Mouse (Mus musculus) midbrain, embryonic 12.5 days (tissue): ENCODE data around the gene Sik1. TPM values are rescaled to one million over a fixed set of nuclear protein-coding genes. Genes with fewer than 3 reads are reported as not detected.

Source experiments
- ATAC-seq: fragments of 200-750 bp; cut with Nextera tagmentation; 2 replicates; pipeline ENCODE4 v1.8.0; 2017; ENCODE audit warnings: low read depth, moderate TSS enrichment, moderate library complexity; ENCODE audit not compliant: low FRiP score
- H3K27ac ChIP-seq: fragments of 300-500 bp; sonication (generic); replicated peaks from 2 replicates; pipeline ENCODE4 v1.5.1; 2016; ENCODE audit warnings: mild to moderate bottlenecking
- H3K27me3 ChIP-seq: fragments of 300-500 bp; sonication (generic); 2 replicates; pipeline ENCODE4 v1.6.1; 2016; ENCODE audit warnings: mild to moderate bottlenecking
- H3K36me3 ChIP-seq: fragments of 300-500 bp; sonication (generic); 2 replicates; pipeline ENCODE4 v1.6.1; 2016
- H3K4me1 ChIP-seq: fragments of 300-500 bp; sonication (generic); 2 replicates; pipeline ENCODE4 v1.6.1; 2016
- H3K4me2 ChIP-seq: fragments of 300-500 bp; sonication (generic); replicated peaks from 2 replicates; pipeline ENCODE4 v1.6.1; 2016; ENCODE audit warnings: mild to moderate bottlenecking, moderate library complexity
- H3K4me3 ChIP-seq: fragments of 300-500 bp; sonication (generic); 2 replicates; pipeline ENCODE4 v1.5.1; 2016; ENCODE audit warnings: mild to moderate bottlenecking
- H3K9ac ChIP-seq: fragments of 300-500 bp; sonication (generic); replicated peaks from 2 replicates; pipeline ENCODE4 v1.6.1; 2016; ENCODE audit warnings: mild to moderate bottlenecking, moderate library complexity
- H3K9me3 ChIP-seq: fragments of 300-500 bp; sonication (generic); 2 replicates; pipeline ENCODE4 v1.6.1; 2016; ENCODE audit warnings: mild to moderate bottlenecking
- WGBS: fragments of 180-500 bp; shearing (Covaris S2); methylation state at CpG from one replicate; pipeline ENCODE4 v1.1.7; 2016; 5-methylcytosine and 5-hydroxymethylcytosine counted together
- polyA plus RNA-seq: library from polyadenylated mRNA; unstranded; fragments of >200 nt; fragmentation: Nextera tagmentation; extraction: Ambion mirVana; gene quantifications from 2 replicates; pipeline ENCODE4 v1.2.1, GENCODE M21; 2016

Sik1 gene
- polyA plus RNA-seq, 1 experiment from 2014 or later: 14.6 TPM

DNA sequence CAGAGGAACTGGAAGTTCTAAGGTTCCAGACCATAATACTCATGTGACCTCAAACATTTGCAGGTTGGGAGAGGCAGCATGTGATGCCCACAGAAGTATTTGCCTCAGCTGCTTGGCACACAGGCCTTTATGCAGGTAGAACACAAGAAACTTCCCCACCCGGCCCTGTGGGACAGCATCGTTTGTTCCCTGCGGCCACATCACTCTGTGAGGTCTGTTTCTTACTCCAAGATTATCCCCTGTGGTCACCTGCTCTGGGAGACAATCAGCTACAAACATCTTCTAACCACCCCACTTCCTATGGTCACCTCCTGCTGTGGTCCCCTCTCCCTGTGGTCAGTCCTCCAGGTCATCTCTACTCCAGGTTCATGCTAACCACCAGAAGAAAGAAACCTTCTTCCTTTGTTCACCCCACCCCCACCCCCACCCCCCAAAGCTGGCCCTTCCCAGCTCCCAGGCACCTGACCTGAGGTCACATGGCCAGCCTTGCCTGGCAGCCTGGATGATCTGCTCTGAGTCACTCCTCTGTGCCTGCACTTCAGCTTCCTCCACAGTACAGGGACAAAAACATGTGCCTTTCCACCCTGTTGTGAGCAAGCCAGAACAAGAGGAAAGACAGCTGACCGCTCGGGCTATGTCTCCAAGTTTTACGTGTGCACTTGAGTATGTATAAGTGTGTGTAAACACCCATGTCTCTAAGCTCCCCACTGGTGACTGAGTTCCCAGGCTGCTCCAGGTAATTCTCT, 21.1 kb downstream of the Sik1 start:
- Histone ChIP-seq H3K36me3 (no peaks in the 10 kb centered on the region), H3K4me3 (no peak overlapping the region), H3K9ac (no peak overlapping the region), H3K9me3 (no peaks in the 10 kb centered on the region), H3K27me3 (no peaks in the 10 kb centered on the region), H3K4me2 (no peak overlapping the region), H3K4me1 (peaks cover 6% of the 10 kb centered on the region), H3K27ac (no peak overlapping the region)
- no peak for ATAC-seq
- WGBS: 76% methylated on average over 6 of the region's 6 CpGs

DNA sequence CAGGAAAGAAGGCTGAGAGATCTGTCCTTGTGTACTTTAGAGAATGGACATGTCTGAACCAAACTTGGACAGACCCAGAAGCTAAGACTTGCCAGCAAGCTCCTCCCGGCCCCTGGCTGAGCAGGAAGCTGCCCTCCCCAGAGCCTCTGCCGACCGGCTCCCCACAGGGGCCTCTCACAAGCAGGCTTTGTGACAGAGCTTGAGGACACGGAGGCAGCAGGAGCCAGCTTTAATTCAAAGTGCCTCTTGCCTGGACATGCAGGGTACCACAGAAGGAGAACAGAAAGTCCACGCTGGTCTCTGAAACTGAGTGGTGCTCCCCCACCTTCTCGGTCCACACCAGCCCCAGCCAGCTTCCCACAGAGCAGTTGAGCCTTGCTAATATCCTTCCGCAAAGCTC, 21.9 kb downstream of the Sik1 start:
- peaks cover 6% of the 10 kb centered on the region for H3K4me1 ChIP-seq

DNA sequence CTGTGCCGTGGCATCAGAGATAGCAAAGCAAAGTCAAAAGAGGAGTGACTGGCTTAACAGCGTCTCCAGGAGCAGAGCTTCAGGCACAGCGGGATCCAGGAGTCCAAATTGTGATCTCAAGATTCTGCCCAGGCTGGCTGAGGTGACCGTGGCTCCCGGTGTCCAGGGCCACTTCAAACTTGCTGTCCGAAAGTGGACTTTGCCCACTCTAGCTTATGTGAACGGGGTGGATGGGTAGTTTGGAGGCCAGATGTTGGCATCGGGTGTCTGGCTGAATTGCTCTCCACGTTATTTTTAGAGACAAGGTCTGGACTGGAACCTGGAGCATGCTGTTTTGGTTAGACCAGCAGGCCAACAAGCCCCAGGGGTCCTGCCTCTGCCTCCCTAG, 23.0 kb downstream of the Sik1 start:
- 92% methylated on average over 9 of the region's 9 CpGs for WGBS
- no peak overlapping the region for H3K27ac ChIP-seq
- no peaks in the 10 kb centered on the region for H3K27me3 ChIP-seq
- peaks cover 6% of the 10 kb centered on the region for H3K4me1 ChIP-seq
- no peak overlapping the region for H3K4me2 ChIP-seq
- no peak overlapping the region for H3K4me3 ChIP-seq
- no peaks in the 10 kb centered on the region for H3K9me3 ChIP-seq
- H3K9ac ChIP-seq: no peak overlapping the region
- ATAC-seq: no peak
- no peaks in the 10 kb centered on the region for H3K36me3 ChIP-seq

More for the DNA sequence above, 21.9 kb downstream of the Sik1 start:
- no peak overlapping the region for H3K4me3 ChIP-seq
- no peaks in the 10 kb centered on the region for H3K27me3 ChIP-seq
- WGBS: 27% methylated on average over 7 of the region's 7 CpGs
- no peaks in the 10 kb centered on the region for H3K36me3 ChIP-seq
- H3K4me2 ChIP-seq: no peak overlapping the region
- H3K9ac ChIP-seq: no peak overlapping the region
- no peaks in the 10 kb centered on the region for H3K9me3 ChIP-seq
- no peak for ATAC-seq
- H3K27ac ChIP-seq: no peak overlapping the region

DNA sequence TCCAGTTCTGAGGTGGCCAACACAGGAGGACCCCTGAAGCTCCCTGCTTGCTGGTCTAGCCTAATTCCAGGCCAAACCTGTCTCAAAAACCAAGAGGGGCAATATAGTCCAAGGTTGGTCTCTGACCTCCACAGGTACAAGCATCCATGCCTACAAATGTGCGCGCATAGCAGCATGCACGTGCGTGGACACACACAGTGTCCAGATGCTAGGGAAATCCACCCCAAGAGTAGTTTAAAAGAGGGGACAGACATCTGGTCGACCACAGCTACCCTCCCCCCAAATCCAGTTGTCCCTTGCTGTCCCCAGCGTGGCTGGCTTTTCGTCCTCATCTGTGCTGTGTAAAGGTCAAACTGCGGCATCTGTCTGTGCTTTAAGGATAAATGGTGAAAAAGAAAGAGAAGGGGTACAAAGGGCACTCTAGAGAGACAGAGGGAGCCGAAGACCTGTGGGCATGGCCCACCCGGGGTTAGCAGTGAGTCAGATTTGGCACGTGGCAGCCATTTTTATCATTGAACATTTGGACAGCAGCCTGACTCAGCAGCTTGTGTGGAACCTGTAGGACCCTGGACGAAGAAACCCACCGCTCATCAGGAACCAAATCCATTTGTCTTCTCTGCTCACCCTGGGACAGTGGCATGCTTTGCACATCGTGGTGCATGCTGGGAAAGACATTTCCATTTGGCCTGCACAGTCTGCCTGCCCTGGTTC, 23.6 kb downstream of the Sik1 start:
- Histone ChIP-seq H3K27ac (no peak overlapping the region), H3K9me3 (no peaks in the 10 kb centered on the region), H3K4me2 (no peak overlapping the region), H3K4me3 (no peak overlapping the region), H3K27me3 (no peaks in the 10 kb centered on the region), H3K4me1 (peaks cover 6% of the 10 kb centered on the region), H3K9ac (no peak overlapping the region), H3K36me3 (no peaks in the 10 kb centered on the region)
- ATAC-seq: no peak
- WGBS: 88% methylated on average over 14 of the region's 14 CpGs

DNA sequence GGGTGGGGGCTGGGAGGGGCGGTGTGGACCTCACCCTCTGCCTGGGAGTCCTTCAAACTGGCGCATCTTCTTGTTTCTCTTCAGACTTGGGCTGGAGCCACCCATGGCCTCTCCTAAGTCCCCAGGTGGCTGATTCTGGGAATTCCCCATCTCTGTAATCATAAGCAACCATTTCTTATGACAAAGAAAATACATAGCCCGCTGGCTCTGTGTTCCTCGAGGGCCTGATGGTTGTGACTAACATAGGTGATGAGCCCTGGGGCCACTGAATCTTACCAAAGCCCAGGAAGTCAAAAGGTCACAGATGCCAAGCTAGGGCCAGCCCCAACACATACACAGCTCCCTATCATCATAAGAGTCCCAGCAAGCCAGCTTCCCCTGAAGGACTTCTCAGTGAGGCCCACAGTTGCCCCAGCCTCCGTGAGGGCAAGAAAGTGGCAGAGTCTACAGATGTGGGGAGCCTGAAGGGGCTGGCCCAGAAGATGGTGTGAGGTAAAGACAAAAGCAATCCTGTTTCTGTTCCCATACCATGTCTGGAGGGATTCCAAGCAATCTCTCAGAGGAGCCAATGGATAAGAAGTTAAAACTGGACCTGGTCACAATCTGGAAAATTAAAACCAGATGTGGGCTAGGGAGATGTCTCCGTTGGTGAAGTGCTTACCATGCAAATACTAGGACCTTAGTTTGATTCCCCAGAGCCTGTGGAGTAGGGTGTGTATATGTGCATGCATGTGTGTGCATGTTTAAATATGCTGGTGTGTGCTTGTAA, 24.3 kb downstream of the Sik1 start:
- ATAC-seq: no peak
- WGBS: 82% methylated on average over 6 of the region's 6 CpGs
- no peak overlapping the region for H3K9ac ChIP-seq
- no peak overlapping the region for H3K4me2 ChIP-seq
- no peak overlapping the region for H3K27ac ChIP-seq
- H3K27me3 ChIP-seq: no peaks in the 10 kb centered on the region
- no peak overlapping the region for H3K4me3 ChIP-seq
- H3K9me3 ChIP-seq: no peaks in the 10 kb centered on the region
- H3K4me1 ChIP-seq: peaks cover 8% of the 10 kb centered on the region
- H3K36me3 ChIP-seq: no peaks in the 10 kb centered on the region

DNA sequence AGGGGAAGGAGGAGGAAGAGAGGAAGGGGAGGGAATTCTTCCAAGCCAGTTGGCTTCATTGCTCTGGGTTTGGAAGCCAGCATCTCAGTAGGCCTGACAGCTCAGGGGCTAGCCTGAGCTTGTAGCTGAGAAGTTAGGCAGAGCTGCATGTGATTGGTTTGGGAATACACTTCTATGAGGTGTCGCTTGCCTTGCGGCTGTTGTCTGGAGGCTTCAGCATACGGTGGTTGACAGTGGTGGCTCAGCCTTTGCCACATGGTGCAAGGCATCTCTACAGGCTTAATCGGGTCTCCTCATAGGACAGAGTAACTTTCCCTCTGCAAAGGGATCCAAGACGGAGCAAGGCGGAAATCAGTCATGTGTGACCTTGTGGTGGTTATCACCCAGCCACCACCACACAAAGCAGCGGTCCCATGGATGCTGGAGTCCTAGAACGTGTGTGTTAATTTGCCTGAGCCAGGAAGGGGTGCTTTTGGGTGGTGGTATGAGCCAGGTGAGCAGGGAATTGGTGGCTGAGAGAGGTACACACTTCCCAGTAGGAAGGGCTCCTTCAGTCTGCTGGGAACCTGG, 25.0 kb downstream of the Sik1 start:
- H3K4me2 ChIP-seq: no peak overlapping the region
- H3K9ac ChIP-seq: no peak overlapping the region
- no peaks in the 10 kb centered on the region for H3K9me3 ChIP-seq
- 88% methylated on average over 8 of the region's 8 CpGs for WGBS
- H3K27ac ChIP-seq: no peak overlapping the region
- ATAC-seq: no peak
- peaks cover 8% of the 10 kb centered on the region for H3K4me1 ChIP-seq
- no peaks in the 10 kb centered on the region for H3K27me3 ChIP-seq
- H3K36me3 ChIP-seq: no peaks in the 10 kb centered on the region
- no peak overlapping the region for H3K4me3 ChIP-seq

DNA sequence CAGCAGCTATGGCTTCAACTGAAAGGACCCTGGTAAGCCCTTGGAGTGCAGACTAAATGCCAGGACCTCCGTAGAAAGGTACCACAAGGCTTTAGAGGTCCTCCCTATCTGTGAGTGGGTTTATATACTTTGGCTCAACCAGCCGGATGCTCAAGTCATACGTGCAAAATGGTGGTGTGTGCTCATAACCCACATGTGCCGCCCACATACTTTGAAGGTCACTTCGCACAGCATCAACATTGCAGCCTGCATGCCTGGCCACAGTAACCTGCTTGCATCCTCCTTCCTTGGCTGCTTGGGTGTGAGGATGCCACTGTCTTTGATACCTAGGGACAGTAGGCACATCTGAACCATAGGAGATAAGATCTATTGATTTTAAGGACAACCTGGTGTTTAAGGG, 26.7 kb downstream of the Sik1 start:
- Histone ChIP-seq H3K4me3 (no peak overlapping the region), H3K4me1 (peaks cover 6% of the 10 kb centered on the region), H3K27me3 (no peaks in the 10 kb centered on the region), H3K36me3 (no peaks in the 10 kb centered on the region), H3K9ac (no peak overlapping the region), H3K4me2 (no peak overlapping the region), H3K9me3 (no peaks in the 10 kb centered on the region), H3K27ac (no peak overlapping the region)
- 92% methylated on average over 5 of the region's 5 CpGs for WGBS
- no peak for ATAC-seq

DNA sequence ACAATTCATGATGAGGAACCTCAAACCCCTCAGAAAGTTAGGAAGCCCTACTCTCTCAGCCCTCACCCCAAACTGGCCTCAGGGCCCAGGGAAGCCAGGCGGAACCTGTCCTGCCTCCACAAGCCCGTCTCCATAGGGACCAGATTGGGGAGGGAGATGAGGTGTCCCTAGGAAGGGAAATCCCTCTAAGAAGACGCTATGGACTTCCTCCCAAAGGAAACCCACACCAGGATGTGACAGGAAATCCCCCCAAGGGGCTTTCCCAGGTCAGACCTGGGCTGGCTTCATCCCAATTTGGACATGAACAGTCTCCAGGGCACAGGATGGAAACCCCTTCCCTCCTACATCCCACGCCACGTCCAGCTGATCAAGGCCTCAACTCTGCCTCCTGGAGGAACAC, 27.5 kb downstream of the Sik1 start:
- Histone ChIP-seq H3K27ac (no peak overlapping the region), H3K9me3 (no peaks in the 10 kb centered on the region), H3K4me2 (no peak overlapping the region), H3K9ac (no peak overlapping the region), H3K4me1 (0 out of 2 replicates have a peak, but pooled peaks cover 2% of the 10 kb centered on the region), H3K27me3 (no peaks in the 10 kb centered on the region), H3K4me3 (no peak overlapping the region), H3K36me3 (no peaks in the 10 kb centered on the region)
- ATAC-seq: no peak
- 64% methylated on average over 5 of the region's 5 CpGs for WGBS

DNA sequence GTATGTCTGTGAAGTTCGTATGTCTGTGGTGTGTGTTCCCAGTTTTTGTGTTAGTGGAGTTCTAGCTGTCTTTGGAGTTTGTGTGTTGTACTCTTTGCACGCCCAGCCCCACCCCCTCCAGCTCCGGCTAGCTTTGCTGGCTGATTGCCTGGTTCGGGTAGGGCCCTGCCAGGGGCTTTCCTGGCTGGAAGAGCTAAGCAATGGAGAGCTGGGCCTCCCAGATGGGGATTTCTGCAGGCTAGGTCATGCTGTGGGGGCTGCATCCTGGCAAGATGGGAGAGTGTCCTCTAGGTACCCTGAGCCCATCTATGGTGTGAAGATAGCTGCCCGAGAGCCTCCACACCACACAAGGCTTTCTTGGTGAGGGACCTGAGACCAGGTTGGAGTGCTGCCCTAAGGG, 28.4 kb downstream of the Sik1 start:
- 82% methylated on average over 5 of the region's 5 CpGs for WGBS
- no peaks in the 10 kb centered on the region for H3K27me3 ChIP-seq
- no peak for ATAC-seq

DNA sequence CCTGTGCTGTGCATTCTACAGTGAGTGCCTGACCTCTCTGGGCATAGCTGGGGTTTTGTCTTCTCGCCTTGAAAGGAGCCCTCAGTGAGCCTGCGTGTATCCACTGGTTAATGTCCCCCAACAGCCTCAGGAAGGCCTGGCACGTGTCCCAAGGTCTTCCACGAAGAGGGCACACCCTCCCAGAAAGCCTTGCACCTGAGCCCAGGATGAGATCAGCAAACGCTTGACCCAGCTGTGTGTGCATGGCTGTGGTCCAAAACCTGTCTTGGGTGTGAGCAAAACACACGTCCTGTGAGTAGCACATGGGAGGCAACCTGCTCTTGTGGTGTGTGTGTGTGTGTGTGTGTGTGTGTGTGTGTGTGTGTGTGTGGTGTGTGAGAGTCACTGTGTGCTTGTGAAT, 28.9 kb downstream of the Sik1 start:
- no peak overlapping the region for H3K9ac ChIP-seq
- WGBS: 80% methylated on average over 6 of the region's 6 CpGs

More for the DNA sequence above, 28.4 kb downstream of the Sik1 start:
- H3K9me3 ChIP-seq: no peaks in the 10 kb centered on the region
- H3K27ac ChIP-seq: no peak overlapping the region
- no peak overlapping the region for H3K4me3 ChIP-seq
- no peak overlapping the region for H3K4me2 ChIP-seq
- 0 out of 2 replicates have a peak, but pooled peaks cover 2% of the 10 kb centered on the region for H3K4me1 ChIP-seq
- H3K9ac ChIP-seq: no peak overlapping the region
- no peaks in the 10 kb centered on the region for H3K36me3 ChIP-seq

DNA sequence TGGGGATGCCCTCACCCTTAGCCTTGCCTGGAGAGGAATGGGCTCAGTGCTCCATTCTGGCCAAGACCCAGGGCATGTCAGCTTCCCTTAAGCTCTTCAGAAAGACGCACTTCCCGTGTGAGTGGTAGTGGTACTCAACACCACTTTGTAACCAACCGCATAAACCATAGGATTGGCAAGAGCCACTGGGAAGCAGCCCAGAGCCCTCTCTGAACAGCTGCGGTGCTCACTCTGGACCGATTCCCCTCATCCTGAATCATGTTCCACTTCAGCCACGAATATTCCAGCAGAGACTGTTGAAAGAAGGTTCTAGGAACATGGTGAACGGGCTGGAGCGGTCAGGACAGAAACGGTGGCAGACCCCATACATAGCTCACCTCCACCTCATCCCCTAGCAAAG, 29.9 kb downstream of the Sik1 start:
- Histone ChIP-seq H3K27ac (no peak overlapping the region), H3K27me3 (no peaks in the 10 kb centered on the region), H3K36me3 (no peaks in the 10 kb centered on the region), H3K4me1 (peaks cover 12% of the 10 kb centered on the region), H3K4me3 (no peak overlapping the region), H3K9me3 (no peaks in the 10 kb centered on the region), H3K4me2 (no peak overlapping the region), H3K9ac (no peak overlapping the region)
- WGBS: 92% methylated on average over 9 of the region's 9 CpGs
- ATAC-seq: no peak

More for the DNA sequence above, 28.9 kb downstream of the Sik1 start:
- Histone ChIP-seq H3K27me3 (no peaks in the 10 kb centered on the region), H3K27ac (no peak overlapping the region), H3K4me2 (no peak overlapping the region), H3K4me1 (peaks cover 5% of the 10 kb centered on the region; the same call in 1 of the 2 replicates), H3K9me3 (no peaks in the 10 kb centered on the region), H3K36me3 (no peaks in the 10 kb centered on the region), H3K4me3 (no peak overlapping the region)
- ATAC-seq: no peak

DNA sequence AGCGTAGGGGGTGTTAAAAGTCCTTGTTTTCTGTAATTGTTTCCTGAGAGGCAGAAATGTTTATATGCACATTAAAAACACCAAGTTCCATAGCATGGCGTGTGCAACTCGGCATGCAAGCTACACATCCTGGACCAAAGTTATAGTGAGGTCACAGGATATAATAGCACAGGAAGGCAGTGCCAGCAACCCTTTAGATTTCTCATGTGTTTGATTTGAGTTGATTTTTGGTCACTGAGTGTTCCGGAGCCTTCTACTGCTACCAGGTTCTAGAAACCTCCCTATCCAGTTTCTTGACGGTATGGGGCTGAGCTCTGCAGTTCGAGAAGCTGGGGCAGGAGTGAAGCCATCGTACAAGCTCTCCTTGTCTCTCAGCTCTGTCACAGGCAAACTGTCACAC, 30.8 kb downstream of the Sik1 start:
- H3K27me3 ChIP-seq: no peaks in the 10 kb centered on the region
- 91% methylated on average over 7 of the region's 7 CpGs for WGBS
- H3K9me3 ChIP-seq: no peaks in the 10 kb centered on the region
- H3K4me2 ChIP-seq: no peak overlapping the region
- H3K27ac ChIP-seq: no peak overlapping the region
- no peak for ATAC-seq
- no peak overlapping the region for H3K9ac ChIP-seq
- H3K4me3 ChIP-seq: no peak overlapping the region
- H3K36me3 ChIP-seq: no peaks in the 10 kb centered on the region
- peaks cover 17% of the 10 kb centered on the region for H3K4me1 ChIP-seq
